Mouse (Mus musculus): ENCODE data around the gene Pagr1a. TPM values are rescaled to one million over a fixed set of nuclear protein-coding genes. Genes with fewer than 3 reads are reported as not detected.

Pagr1a gene
- polyA plus RNA-seq (2012; fragmentation: generic; extraction: Trizol), result 22.3 TPM
- long read RNA-seq, experiment 1, transcript Pagr1a-202 (3 exons, 1,430 nt), result major isoform, 45 of 46 reads
- long read RNA-seq, experiment 1, partial matches to known transcripts, result 1 of 46 reads
- long read RNA-seq, experiment 1, other reads (novel, unspliced or antisense), result 0 of 46 reads
- long read RNA-seq, experiment 2, transcript Pagr1a-202 (3 exons, 1,430 nt), result major isoform, 55 of 55 reads
- long read RNA-seq, experiment 2, partial matches to known transcripts, result 0 of 55 reads
- long read RNA-seq, experiment 2, other reads (novel, unspliced or antisense), result 0 of 55 reads

GRCm38 (mm10) chr7:127016971-127017949, at the start of gene Pagr1a:
Pagr1a (minus strand) TSS chr7:127017352.
- Histone ChIP-seq H3K27me3 (ENCODE audit: control insufficient read depth, insufficient read depth, insufficient read length) (no peaks in the 10 kb centered on the region), H3K79me3 (ENCODE audit: low read depth) (peaks cover 18% of the 10 kb centered on the region), H3ac (ENCODE audit: control insufficient read depth, insufficient read length, low read depth) (peak within 1 kb of the TSS; percentile 62), H3K4me3 (ENCODE audit: insufficient read depth, poor library complexity, severe bottlenecking) (peak within 1 kb of the TSS; percentile 51), H3K36me3 (ENCODE audit: control insufficient read depth, insufficient read depth) (peaks cover 18% of the 10 kb centered on the region), H3K79me2 (ENCODE audit: control insufficient read depth, insufficient read depth) (peaks cover 33% of the 10 kb centered on the region)
- no peak for TF ChIP-seq MYOD1 (IDR thresholded peaks at IDR 0.05; ENCODE audit: control insufficient read depth, insufficient read length, low read depth)
- TF ChIP-seq FOSL1 (IDR thresholded peaks at IDR 0.05; ENCODE audit: insufficient read depth, low read length, poor library complexity, severe bottlenecking), result no peak
- peak; percentile 76 for TF ChIP-seq CTCF (IDR thresholded peaks at IDR 0.05; ENCODE audit: control insufficient read depth, insufficient read depth, insufficient read length)
- no peak for TF ChIP-seq MAX (IDR thresholded peaks at IDR 0.05)
- TF ChIP-seq MYOG (IDR thresholded peaks at IDR 0.05; ENCODE audit: control insufficient read depth, extremely low read depth, insufficient read length), result no peak

GRCm38 (mm10) chr7:127066317-127066716, 49.2 kb upstream of the Pagr1a start:
- H3K27me3 ChIP-seq (ENCODE audit: control insufficient read depth, insufficient read depth, insufficient read length), result no peaks in the 10 kb centered on the region
- H3K4me3 ChIP-seq (ENCODE audit: insufficient read depth, poor library complexity, severe bottlenecking), result no peak overlapping the region

GRCm38 (mm10) chr7:127065538-127065937, 48.4 kb upstream of the Pagr1a start:
- Histone ChIP-seq H3ac (ENCODE audit: control insufficient read depth, insufficient read length, low read depth) (no peak overlapping the region), H3K36me3 (ENCODE audit: control insufficient read depth, insufficient read depth) (no peaks in the 10 kb centered on the region), H3K4me3 (ENCODE audit: insufficient read depth, poor library complexity, severe bottlenecking) (no peak overlapping the region), H3K79me3 (ENCODE audit: low read depth) (no peaks in the 10 kb centered on the region), H3K79me2 (ENCODE audit: control insufficient read depth, insufficient read depth) (no peaks in the 10 kb centered on the region), H3K27me3 (ENCODE audit: control insufficient read depth, insufficient read depth, insufficient read length) (no peaks in the 10 kb centered on the region)
- TF ChIP-seq CTCF (IDR thresholded peaks at IDR 0.05; ENCODE audit: control insufficient read depth, insufficient read depth, insufficient read length), result no peak
- no peak for TF ChIP-seq CEBPB (IDR thresholded peaks at IDR 0.05; ENCODE audit: low read depth)
- no peak for TF ChIP-seq MYOD1 (IDR thresholded peaks at IDR 0.05; ENCODE audit: control insufficient read depth, insufficient read length, low read depth)
- no peak for TF ChIP-seq USF1 (IDR thresholded peaks at IDR 0.05; ENCODE audit: low read depth)
- no peak for TF ChIP-seq MYOG (IDR thresholded peaks at IDR 0.05; ENCODE audit: control insufficient read depth, extremely low read depth, insufficient read length)
- no peak for TF ChIP-seq FOSL1 (IDR thresholded peaks at IDR 0.05; ENCODE audit: insufficient read depth, low read length, poor library complexity, severe bottlenecking)
- no peak for TF ChIP-seq MAX (IDR thresholded peaks at IDR 0.05)

More at GRCm38 (mm10) chr7:127066317-127066716, 49.2 kb upstream of the Pagr1a start:
- Histone ChIP-seq H3K79me2 (ENCODE audit: control insufficient read depth, insufficient read depth) (no peaks in the 10 kb centered on the region), H3K36me3 (ENCODE audit: control insufficient read depth, insufficient read depth) (no peaks in the 10 kb centered on the region), H3K79me3 (ENCODE audit: low read depth) (no peaks in the 10 kb centered on the region), H3ac (ENCODE audit: control insufficient read depth, insufficient read length, low read depth) (no peak overlapping the region)
- TF ChIP-seq CEBPB (IDR thresholded peaks at IDR 0.05; ENCODE audit: low read depth) (no peak), FOSL1 (IDR thresholded peaks at IDR 0.05; ENCODE audit: insufficient read depth, low read length, poor library complexity, severe bottlenecking) (peak; percentile 87)

- Histone ChIP-seq H3K27me3 (ENCODE audit: control insufficient read depth, insufficient read depth, insufficient read length) (peaks cover 49% of the 10 kb centered on the region), H3K4me3 (ENCODE audit: insufficient read depth, poor library complexity, severe bottlenecking) (no peak overlapping the region), H3K79me3 (ENCODE audit: low read depth) (no peaks in the 10 kb centered on the region), H3K79me2 (ENCODE audit: control insufficient read depth, insufficient read depth) (no peaks in the 10 kb centered on the region), H3ac (ENCODE audit: control insufficient read depth, insufficient read length, low read depth) (no peak overlapping the region), H3K36me3 (ENCODE audit: control insufficient read depth, insufficient read depth) (no peaks in the 10 kb centered on the region)
- TF ChIP-seq CEBPB (IDR thresholded peaks at IDR 0.05; ENCODE audit: low read depth), result no peak
- no peak for TF ChIP-seq FOSL1 (IDR thresholded peaks at IDR 0.05; ENCODE audit: insufficient read depth, low read length, poor library complexity, severe bottlenecking)
- TF ChIP-seq MAX (IDR thresholded peaks at IDR 0.05), result no peak
- TF ChIP-seq MYOD1 (IDR thresholded peaks at IDR 0.05; ENCODE audit: control insufficient read depth, insufficient read length, low read depth), result no peak
- no peak for TF ChIP-seq USF1 (IDR thresholded peaks at IDR 0.05; ENCODE audit: low read depth)
- no peak for TF ChIP-seq MYOG (IDR thresholded peaks at IDR 0.05; ENCODE audit: control insufficient read depth, extremely low read depth, insufficient read length)
- no peak for TF ChIP-seq CTCF (IDR thresholded peaks at IDR 0.05; ENCODE audit: control insufficient read depth, insufficient read depth, insufficient read length)
Measured at GRCm38 (mm10) chr7:127055026-127055585, 38.0 kb upstream of the Pagr1a start.

GRCm38 (mm10) chr7:127041851-127042672, 24.9 kb upstream of the Pagr1a start, which contains the start of gene Kif22:
Kif22 (minus strand) TSS chr7:127042471.
- H3K79me2 ChIP-seq (ENCODE audit: control insufficient read depth, insufficient read depth), result peaks cover 52% of the 10 kb centered on the region
- H3K36me3 ChIP-seq (ENCODE audit: control insufficient read depth, insufficient read depth), result peaks cover 10% of the 10 kb centered on the region
- H3K4me3 ChIP-seq (ENCODE audit: insufficient read depth, poor library complexity, severe bottlenecking), result peak within 1 kb of the TSS; percentile 80
- H3K79me3 ChIP-seq (ENCODE audit: low read depth), result peaks cover 42% of the 10 kb centered on the region
- H3K27me3 ChIP-seq (ENCODE audit: control insufficient read depth, insufficient read depth, insufficient read length), result no peaks in the 10 kb centered on the region
- TF ChIP-seq CTCF (IDR thresholded peaks at IDR 0.05; ENCODE audit: control insufficient read depth, insufficient read depth, insufficient read length) (no peak), CEBPB (IDR thresholded peaks at IDR 0.05; ENCODE audit: low read depth) (no peak), USF1 (IDR thresholded peaks at IDR 0.05; ENCODE audit: low read depth) (no peak), MYOD1 (IDR thresholded peaks at IDR 0.05; ENCODE audit: control insufficient read depth, insufficient read length, low read depth) (no peak), MAX (IDR thresholded peaks at IDR 0.05) (no peak), FOSL1 (IDR thresholded peaks at IDR 0.05; ENCODE audit: insufficient read depth, low read length, poor library complexity, severe bottlenecking) (no peak), MYOG (IDR thresholded peaks at IDR 0.05; ENCODE audit: control insufficient read depth, extremely low read depth, insufficient read length) (no peak)
- H3ac ChIP-seq (ENCODE audit: control insufficient read depth, insufficient read length, low read depth), result peak within 1 kb of the TSS; percentile 84

Measured in C2C12 (cell line).